Mouse (Mus musculus): ENCODE data around the gene Bcor.

Gene Bcor

GRCm38 (mm10) chrX:12126408-12127105 lies 33.6 kb downstream of the Bcor start:
- no peak for DNase-seq (ENCODE audit: low spot score)

GRCm38 (mm10) chrX:12124571-12124970 lies 35.6 kb downstream of the Bcor start:
- DNase-seq (ENCODE audit: low spot score): no peak

GRCm38 (mm10) chrX:12123687-12124087 lies 36.5 kb downstream of the Bcor start:
- DNase-seq (ENCODE audit: low spot score): no peak

DNA sequence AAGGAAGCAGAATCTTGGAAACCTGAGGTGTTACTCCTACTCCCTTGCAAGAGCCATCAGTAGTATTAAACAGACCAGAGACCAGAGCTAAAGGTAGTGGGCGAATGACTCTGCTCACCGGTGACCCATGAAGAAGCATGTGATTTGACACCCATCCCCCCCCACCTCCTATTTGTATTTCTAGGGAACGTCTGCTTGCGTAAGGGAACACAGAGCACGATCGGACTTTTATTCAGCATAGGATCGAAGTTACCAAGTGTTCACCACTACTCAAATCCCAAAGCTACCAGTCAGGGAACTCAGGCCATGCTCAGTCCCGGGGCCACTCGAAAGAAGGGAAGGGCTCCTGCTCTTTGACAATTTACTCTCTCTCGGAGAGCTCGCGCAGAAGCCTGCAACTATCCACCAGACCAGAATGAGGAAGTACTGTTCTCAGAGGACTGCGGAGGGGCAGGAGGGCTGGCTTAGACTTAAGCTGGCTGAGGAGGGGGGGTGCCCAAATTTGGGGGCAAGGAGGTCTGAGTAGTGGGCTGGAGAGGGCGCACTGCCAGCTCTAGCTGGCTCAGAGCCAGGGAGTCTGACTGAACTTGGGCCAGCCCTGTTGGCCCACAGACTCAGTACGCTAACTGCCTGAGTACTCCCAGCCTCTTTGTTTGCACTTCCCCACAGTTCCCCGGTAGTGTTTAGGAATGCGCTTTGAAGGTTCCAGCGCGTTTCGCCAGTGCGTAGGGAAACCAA lies 37.4 kb downstream of the Bcor start:
- no peak for DNase-seq (ENCODE audit: low spot score)

DNA sequence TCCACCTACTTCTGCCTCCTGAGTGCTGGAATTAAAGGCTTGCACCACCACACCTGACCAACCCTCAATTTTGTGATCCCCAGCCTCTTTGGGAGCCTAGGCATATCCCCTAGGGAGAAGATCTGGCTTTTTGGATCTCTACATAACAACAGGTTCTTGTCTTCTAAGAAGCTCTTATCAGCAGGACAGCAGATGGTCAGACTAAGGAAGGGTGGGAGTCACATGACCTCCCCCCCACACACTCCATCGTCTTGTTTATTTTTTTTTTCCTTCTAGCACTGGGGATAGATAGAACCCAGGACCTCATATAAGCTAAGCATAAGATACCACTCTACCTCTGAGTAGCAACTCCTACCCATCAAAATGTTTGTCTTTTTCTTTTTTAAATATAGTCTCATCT lies 40.7 kb downstream of the Bcor start:
- no peak for DNase-seq (ENCODE audit: low spot score)

GRCm38 (mm10) chrX:12116128-12116527 lies 44.0 kb downstream of the Bcor start:
- no peak for DNase-seq (ENCODE audit: low spot score)

- no peak for DNase-seq (ENCODE audit: low spot score)
Observed at GRCm38 (mm10) chrX:12112166-12112565, 48.0 kb downstream of the Bcor start.

GRCm38 (mm10) chrX:12110518-12110917 lies 49.6 kb downstream of the Bcor start:
- DNase-seq (ENCODE audit: low spot score): no peak

- no peak for DNase-seq (ENCODE audit: low spot score)
Observed at GRCm38 (mm10) chrX:12105358-12105757, 54.8 kb downstream of the Bcor start.

GRCm38 (mm10) chrX:12096783-12097526 lies 63.2 kb downstream of the Bcor start:
- DNase-seq (ENCODE audit: low spot score): no peak

DNA sequence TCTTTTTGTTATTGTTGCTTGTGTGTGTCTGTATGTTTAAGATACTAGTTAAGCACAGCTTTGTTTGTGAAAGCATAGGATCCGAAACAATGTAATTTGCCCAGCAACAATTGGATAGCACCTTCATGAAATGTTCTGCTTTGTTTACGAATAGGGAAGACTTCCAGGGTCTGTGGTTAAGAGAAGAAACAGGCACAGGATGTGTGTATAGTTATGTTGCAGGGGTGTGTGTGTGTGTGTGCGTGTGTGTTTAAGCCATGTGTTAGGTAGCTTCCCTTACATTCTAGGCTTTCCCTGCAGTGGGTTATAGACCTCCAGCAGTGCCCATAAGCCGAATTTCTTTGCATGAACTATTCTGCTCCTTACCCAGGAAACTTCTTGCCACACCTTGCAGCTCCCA lies 66.8 kb downstream of the Bcor start:
- DNase-seq (ENCODE audit: low spot score): no peak

DNA sequence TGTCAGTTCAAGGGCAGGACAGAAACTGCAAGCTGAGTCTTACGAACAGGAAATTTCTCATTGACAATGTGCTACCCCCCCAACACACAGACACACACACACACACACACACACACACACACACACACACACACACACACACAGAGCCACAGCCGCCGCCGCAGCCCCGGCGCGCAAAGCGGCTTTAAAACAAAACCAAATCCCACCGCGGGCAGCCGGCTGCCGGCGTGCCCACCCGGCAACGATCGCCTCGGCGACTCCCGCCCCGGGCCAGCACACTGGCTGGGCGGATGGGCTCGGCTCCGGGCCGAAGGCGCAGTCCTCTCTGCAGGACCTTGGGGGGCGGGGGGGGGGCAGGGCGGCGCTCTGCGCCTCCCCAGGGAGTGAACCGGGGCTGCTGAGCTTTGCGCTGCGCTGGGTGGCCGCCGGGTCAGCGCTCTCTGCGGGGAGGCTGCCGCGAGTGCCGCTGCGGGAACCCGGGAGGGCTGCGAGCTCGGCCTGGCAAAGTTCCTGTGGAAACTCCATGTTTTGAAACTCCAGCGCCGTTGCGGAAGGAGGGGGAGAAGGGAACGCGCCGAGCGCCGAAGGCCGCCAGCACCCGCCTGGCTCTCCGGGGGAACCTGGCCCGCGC lies 68.6 kb downstream of the Bcor start:
- no peak for DNase-seq (ENCODE audit: low spot score)

GRCm38 (mm10) chrX:12090871-12091404 lies 69.2 kb downstream of the Bcor start:
- peak; percentile 46 for DNase-seq (ENCODE audit: low spot score)

DNA sequence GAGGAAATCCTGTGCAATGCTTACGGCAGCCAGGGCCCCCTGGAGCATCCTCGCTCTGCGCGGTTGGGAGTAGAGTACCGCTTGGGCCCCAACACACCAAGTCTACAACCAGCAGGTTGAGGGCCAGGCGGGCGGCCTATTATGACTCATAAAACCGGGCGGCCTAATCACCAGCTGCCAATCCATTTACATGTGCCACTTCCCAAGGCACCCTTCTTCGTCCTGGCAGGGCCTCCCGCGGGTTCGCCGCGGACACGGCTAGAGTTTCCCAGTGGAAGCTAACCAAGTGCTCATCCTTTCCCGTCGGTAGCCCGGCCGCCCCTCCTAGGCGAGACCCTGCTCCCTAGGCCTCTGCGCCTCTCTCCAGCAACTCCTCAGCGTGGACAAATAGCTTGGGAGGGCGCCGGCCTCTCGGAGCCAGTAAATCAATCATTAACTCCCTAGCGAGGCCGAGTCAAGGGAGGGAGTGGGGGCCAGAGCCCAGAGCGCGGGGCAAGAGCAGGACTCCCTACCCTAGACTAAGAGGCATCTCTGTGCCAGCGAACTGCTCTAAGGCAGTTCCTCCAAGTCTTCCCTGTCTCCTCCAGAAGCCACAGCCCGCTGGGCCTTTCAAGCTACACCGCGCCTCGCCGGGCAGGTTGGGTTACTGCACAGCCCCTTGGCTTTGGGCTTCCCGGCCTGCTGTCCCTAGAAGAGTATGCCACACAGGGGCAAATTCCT lies 69.8 kb downstream of the Bcor start:
- no peak for DNase-seq (ENCODE audit: low spot score)

DNA sequence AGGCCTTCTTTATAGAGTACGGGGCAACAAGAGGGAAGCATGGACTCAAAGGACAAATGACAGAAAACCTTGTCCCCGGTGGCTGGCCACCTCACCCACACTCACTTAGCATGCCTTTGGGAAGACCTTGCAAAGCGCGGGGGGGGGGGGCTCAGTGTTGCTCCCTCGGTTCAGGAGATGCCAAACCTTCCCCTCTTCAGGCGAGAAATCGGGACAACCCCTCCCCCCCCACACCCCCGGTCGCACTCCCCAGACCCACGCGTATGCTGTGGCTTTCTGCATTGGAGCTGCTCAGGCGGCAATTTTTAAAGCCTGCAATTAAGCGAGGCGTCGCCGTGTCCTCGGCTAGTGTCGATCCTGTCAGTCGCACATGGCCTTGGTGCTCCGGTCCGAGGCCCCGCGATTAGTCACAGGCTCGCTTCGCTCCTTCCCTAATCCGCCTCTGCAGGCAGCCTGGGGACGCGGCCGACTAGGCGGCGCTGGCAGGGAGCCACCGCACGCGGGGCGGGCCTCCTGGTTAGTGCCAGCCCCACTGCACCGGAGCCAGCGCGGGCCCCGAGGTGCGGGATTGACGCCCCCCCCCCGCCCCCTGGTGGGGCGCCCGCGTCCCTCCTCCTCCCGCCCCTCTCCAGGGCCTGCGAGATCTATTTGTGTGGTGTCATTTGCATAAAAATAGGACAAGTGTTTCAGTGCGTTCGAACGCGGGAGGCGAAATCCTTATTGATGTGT lies 70.6 kb downstream of the Bcor start:
- no peak for DNase-seq (ENCODE audit: low spot score)

DNA sequence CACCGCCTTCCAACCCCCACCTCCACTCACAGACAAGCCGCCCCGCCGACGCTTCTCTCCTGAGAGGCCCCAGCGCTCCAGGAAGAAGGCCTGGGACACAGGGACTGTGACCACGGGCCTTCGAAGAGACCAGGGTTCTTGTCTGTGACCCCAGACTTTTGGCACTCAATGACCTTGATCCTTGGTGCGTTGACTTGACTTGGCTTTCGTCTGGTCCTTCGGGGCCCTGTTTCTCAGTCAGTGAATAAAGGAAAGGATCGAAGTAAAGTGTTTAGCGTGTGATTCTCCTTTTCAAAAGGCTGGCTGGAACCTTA lies 71.2 kb downstream of the Bcor start:
- DNase-seq (ENCODE audit: low spot score): no peak

DNA sequence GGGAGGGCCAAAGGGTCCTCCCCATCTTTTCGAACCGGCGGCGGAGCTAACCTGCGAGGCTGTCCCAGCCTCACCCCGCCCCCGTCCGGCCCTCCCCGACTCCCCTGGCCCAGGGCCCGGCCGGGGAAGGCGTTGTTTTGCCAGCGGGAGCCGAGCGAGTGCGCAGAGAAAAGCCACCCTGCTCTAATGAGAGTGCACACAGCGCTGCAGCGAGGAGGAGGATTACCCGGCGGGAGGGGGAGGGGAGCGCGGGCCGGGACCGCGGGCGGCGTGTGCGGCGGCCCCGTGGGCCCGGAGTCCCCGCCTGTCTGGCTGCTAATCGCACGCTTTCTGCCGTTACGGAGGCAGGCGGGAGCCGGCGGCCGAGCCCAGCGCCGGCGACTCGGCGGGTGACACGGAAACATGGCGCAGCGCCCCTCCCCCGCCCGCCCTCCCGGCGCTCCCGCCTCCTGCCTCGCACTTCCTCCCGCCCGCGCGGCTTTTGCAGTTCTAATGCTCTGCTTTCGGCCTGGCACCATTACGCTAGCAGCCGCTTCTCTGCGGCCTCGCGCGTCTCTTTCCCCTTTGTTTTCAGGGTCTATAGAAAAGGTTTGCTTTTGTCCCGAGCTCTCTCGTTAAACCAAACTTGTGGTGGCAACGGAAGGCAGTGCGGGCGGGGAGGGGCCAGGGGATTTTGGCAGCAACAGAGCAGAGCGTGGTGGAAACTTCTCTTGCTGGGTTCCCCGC lies 71.7 kb downstream of the Bcor start:
- no peak for DNase-seq (ENCODE audit: low spot score)

DNA sequence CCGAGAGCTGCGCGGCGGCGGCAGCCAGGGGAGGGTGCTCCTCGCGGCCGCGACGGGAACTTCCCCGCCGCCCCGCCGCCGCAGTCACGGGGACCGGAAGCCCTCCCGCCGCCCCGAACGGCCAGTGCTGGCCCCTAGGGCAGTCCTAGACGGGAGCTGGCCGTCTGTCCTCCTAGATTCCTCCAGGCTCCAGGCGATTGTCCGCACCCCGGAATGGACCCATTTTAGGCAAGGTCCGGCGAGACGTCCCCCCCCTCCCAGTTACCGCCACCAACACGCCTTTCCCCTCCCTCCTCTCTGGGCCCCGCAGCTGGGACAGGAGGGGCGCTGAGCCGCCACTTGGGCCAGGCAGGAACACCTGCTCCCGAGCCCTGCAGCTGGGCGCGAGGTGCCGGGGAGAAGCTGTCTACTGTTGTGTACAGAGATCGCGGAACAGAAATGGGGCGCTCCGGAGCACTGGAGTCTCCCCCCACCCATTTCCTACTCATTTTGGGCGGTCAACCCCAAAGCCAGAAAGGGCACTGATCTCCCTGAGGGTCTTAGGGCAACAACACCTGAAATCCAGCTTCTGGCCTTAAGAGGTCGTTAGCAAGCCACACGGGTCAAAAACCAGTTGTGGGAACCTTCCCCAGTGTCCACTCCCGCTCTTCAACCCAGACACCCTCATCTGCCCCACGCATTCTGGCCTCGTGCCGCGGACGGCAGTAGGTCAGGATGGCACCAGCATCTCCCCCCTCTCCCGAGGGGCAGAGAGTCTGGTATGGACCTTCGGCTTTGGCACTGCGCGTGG lies 72.4 kb downstream of the Bcor start:
- no peak for DNase-seq (ENCODE audit: low spot score)

GRCm38 (mm10) chrX:12086674-12087510 lies 73.3 kb downstream of the Bcor start:
- DNase-seq (ENCODE audit: low spot score): no peak
